Mouse (Mus musculus): ENCODE measurements around the gene Hexdc. TPM values are rescaled to one million over a fixed set of nuclear protein-coding genes. Genes with fewer than 3 reads are reported as not detected.

The Hexdc gene
- polyA plus RNA-seq, 1 experiment from 2014 or later, result 23.2 TPM

Other genes starting within 250 kb of the Hexdc start
- 73.3 and 77.4 TPM in 2 replicates for gene Csnk1d, start 213.1 kb upstream of the Hexdc start, polyA plus RNA-seq (2014; fragmentation: Nextera tagmentation; extraction: Ambion mirVana)
- 0.24 TPM in 1 of 2 replicates, not detected in the other for gene Cd7, start 165.0 kb upstream of the Hexdc start, polyA plus RNA-seq (2014; fragmentation: Nextera tagmentation; extraction: Ambion mirVana)
- gene Sectm1b, start 140.9 kb upstream of the Hexdc start, polyA plus RNA-seq (2014; fragmentation: Nextera tagmentation; extraction: Ambion mirVana), result not detected in 2 replicates
- not detected in 2 replicates for gene Sectm1a, start 123.2 kb upstream of the Hexdc start, polyA plus RNA-seq (2014; fragmentation: Nextera tagmentation; extraction: Ambion mirVana)
- not detected in 2 replicates for gene Tex19.2, start 85.8 kb upstream of the Hexdc start, polyA plus RNA-seq (2014; fragmentation: Nextera tagmentation; extraction: Ambion mirVana)
- not detected in 2 replicates for gene Tex19.1, start 58.3 kb upstream of the Hexdc start, polyA plus RNA-seq (2014; fragmentation: Nextera tagmentation; extraction: Ambion mirVana)
- gene Uts2r, start 44.2 kb upstream of the Hexdc start, polyA plus RNA-seq (2014; fragmentation: Nextera tagmentation; extraction: Ambion mirVana), result 0.19 and 0.99 TPM in 2 replicates
- gene Ogfod3, start 278 bp downstream of the Hexdc start, polyA plus RNA-seq (2014; fragmentation: Nextera tagmentation; extraction: Ambion mirVana), result 30.3 and 31.1 TPM in 2 replicates
- gene Cybc1, start 24.9 kb downstream of the Hexdc start, polyA plus RNA-seq (2014; fragmentation: Nextera tagmentation; extraction: Ambion mirVana), result 36.3 and 37.5 TPM in 2 replicates
- gene Narf, start 32.8 kb downstream of the Hexdc start, polyA plus RNA-seq (2014; fragmentation: Nextera tagmentation; extraction: Ambion mirVana), result 79.6 and 86.0 TPM in 2 replicates
- 15.3 and 18.5 TPM in 2 replicates for gene Foxk2, start 55.6 kb downstream of the Hexdc start, polyA plus RNA-seq (2014; fragmentation: Nextera tagmentation; extraction: Ambion mirVana)
- gene Wdr45b, start 150.0 kb downstream of the Hexdc start, polyA plus RNA-seq (2014; fragmentation: Nextera tagmentation; extraction: Ambion mirVana), result 87.1 and 95.2 TPM in 2 replicates
- gene Rab40b, start 183.8 kb downstream of the Hexdc start, polyA plus RNA-seq (2014; fragmentation: Nextera tagmentation; extraction: Ambion mirVana), result 11.4 and 16.0 TPM in 2 replicates
- 7.1 and 7.6 TPM in 2 replicates for gene Fn3krp, start 217.0 kb downstream of the Hexdc start, polyA plus RNA-seq (2014; fragmentation: Nextera tagmentation; extraction: Ambion mirVana)
- 4.8 and 5.5 TPM in 2 replicates for gene Fn3k, start 230.5 kb downstream of the Hexdc start, polyA plus RNA-seq (2014; fragmentation: Nextera tagmentation; extraction: Ambion mirVana)
- gene Tbcd, start 247.5 kb downstream of the Hexdc start, polyA plus RNA-seq (2014; fragmentation: Nextera tagmentation; extraction: Ambion mirVana), result 55.7 and 57.7 TPM in 2 replicates